Mouse (Mus musculus): ENCODE measurements around the gene Ecm2.

Ecm2 gene

GRCm38 (mm10) chr13:49504510-49504909, at the start of gene Ecm2:
Gene Ecm2 (plus strand): TSS chr13:49504810.
- no peak for DNase-seq

- DNase-seq: no peak
These were observed 44.3 kb upstream of the Ecm2 start for GRCm38 (mm10) chr13:49460276-49460675.

GRCm38 (mm10) chr13:49460692-49461414, 43.8 kb upstream of the Ecm2 start:
- no peak for DNase-seq

GRCm38 (mm10) chr13:49461458-49462132, 43.0 kb upstream of the Ecm2 start:
- DNase-seq: no peak

- no peak for DNase-seq
These were observed 41.7 kb upstream of the Ecm2 start for GRCm38 (mm10) chr13:49462921-49463320.

- no peak for DNase-seq
These were observed 38.7 kb upstream of the Ecm2 start for GRCm38 (mm10) chr13:49465875-49466274.

- no peak for DNase-seq
These were observed 38.1 kb upstream of the Ecm2 start for GRCm38 (mm10) chr13:49466393-49467075.

- no peak for DNase-seq
These were observed 37.0 kb upstream of the Ecm2 start for GRCm38 (mm10) chr13:49467585-49467984.

- DNase-seq: no peak
These were observed 35.6 kb upstream of the Ecm2 start for GRCm38 (mm10) chr13:49469002-49469401.

GRCm38 (mm10) chr13:49470319-49470718, 34.3 kb upstream of the Ecm2 start:
- no peak for DNase-seq

- DNase-seq: no peak
These were observed 33.8 kb upstream of the Ecm2 start for GRCm38 (mm10) chr13:49470806-49471205.

GRCm38 (mm10) chr13:49471981-49472675, 32.5 kb upstream of the Ecm2 start:
- no peak for DNase-seq

- no peak for DNase-seq
These were observed 32.0 kb upstream of the Ecm2 start for GRCm38 (mm10) chr13:49472676-49473005.

- no peak for DNase-seq
These were observed 26.7 kb upstream of the Ecm2 start for GRCm38 (mm10) chr13:49477887-49478286.

GRCm38 (mm10) chr13:49478851-49479374, 25.7 kb upstream of the Ecm2 start:
- DNase-seq: no peak

GRCm38 (mm10) chr13:49479399-49479798, 25.2 kb upstream of the Ecm2 start:
- no peak for DNase-seq

GRCm38 (mm10) chr13:49480057-49480456, 24.6 kb upstream of the Ecm2 start:
- no peak for DNase-seq

- DNase-seq: no peak
These were observed 24.1 kb upstream of the Ecm2 start for GRCm38 (mm10) chr13:49480551-49480950.

- DNase-seq: no peak
These were observed 19.2 kb upstream of the Ecm2 start for GRCm38 (mm10) chr13:49485388-49485787.

GRCm38 (mm10) chr13:49492376-49493368, 11.9 kb upstream of the Ecm2 start, which contains the start of gene Tes3-ps:
Gene Tes3-ps (plus strand): TSS chr13:49493318.
- no peak for DNase-seq

GRCm38 (mm10) chr13:49505776-49506175, 1.2 kb downstream of the Ecm2 start:
- no peak for DNase-seq

GRCm38 (mm10) chr13:49507176-49507575, 2.6 kb downstream of the Ecm2 start:
- DNase-seq: no peak

Measured in thymus, postnatal 14 days (tissue).